Mouse (Mus musculus) embryonic facial prominence, embryonic 14.5 days (tissue): ENCODE results near the gene 4931440F15Rik. TPM values are rescaled to one million over a fixed set of nuclear protein-coding genes. Genes with fewer than 3 reads are reported as not detected.
A peak's percentile ranks its signal among the peaks of the same experiment; 100 is the strongest.

Experiments
- ATAC-seq: fragments of 200-750 bp; cut with Nextera tagmentation; 2 replicates; pipeline ENCODE4 v1.8.0; 2017; ENCODE audit warnings: low read depth, moderate number of reproducible peaks, moderate TSS enrichment
- DNase-seq: peaks from one replicate; pipeline ENCODE4 v3.0.0-alpha.2; 2015; ENCODE audit warnings: low spot score
- H3K27ac ChIP-seq: fragments of 300-500 bp; sonication (generic); replicated peaks from 2 replicates; pipeline ENCODE4 v1.5.1; 2014; ENCODE audit warnings: low read depth, mild to moderate bottlenecking, low read length, moderate library complexity
- H3K27me3 ChIP-seq: fragments of 300-500 bp; sonication (generic); replicated peaks from 2 replicates; pipeline ENCODE4 v1.6.1; 2014; ENCODE audit warnings: low read length; ENCODE audit not compliant: control insufficient read depth, insufficient read depth
- H3K36me3 ChIP-seq: fragments of 300-500 bp; sonication (generic); 2 replicates; pipeline ENCODE4 v1.6.1; 2014; ENCODE audit warnings: low read length, mixed read lengths; ENCODE audit not compliant: control insufficient read depth, insufficient read depth
- H3K4me1 ChIP-seq: fragments of 300-500 bp; sonication (generic); 2 replicates; pipeline ENCODE4 v1.6.1; 2014; ENCODE audit warnings: antibody characterized with exemption, low read length; ENCODE audit not compliant: control insufficient read depth, insufficient read depth
- H3K4me2 ChIP-seq: fragments of 300-500 bp; sonication (generic); 2 replicates; pipeline ENCODE4 v1.6.1; 2014; ENCODE audit warnings: low read depth, mild to moderate bottlenecking, low read length, moderate library complexity, mixed read lengths
- H3K4me3 ChIP-seq: fragments of 300-500 bp; sonication (generic); 2 replicates; pipeline ENCODE4 v1.5.1; 2014; ENCODE audit warnings: low read depth, mild to moderate bottlenecking, low read length
- H3K9ac ChIP-seq: fragments of 300-500 bp; sonication (generic); 2 replicates; pipeline ENCODE4 v1.6.1; 2014; ENCODE audit warnings: low read depth, mild to moderate bottlenecking, low read length, moderate library complexity, mixed read lengths
- H3K9me3 ChIP-seq: fragments of 300-500 bp; sonication (generic); 2 replicates; pipeline ENCODE4 v1.6.1; 2016; ENCODE audit warnings: low read length; ENCODE audit not compliant: control insufficient read depth
- WGBS: fragments of 180-500 bp; shearing (Covaris S2); extraction: QIAGEN DNeasy Blood & Tissue Kit; methylation state at CpG from one replicate; pipeline ENCODE4 v1.1.7; 2014; 5-methylcytosine and 5-hydroxymethylcytosine counted together
- polyA plus RNA-seq: library from polyadenylated mRNA; unstranded; fragments of >200 nt; fragmentation: Nextera tagmentation; extraction: Ambion mirVana; gene quantifications from 2 replicates; pipeline ENCODE4 v1.2.1, GENCODE M21; 2014

Gene 4931440F15Rik
- polyA plus RNA-seq, 1 experiment from 2014 or later, result 0.39 TPM

GRCm38 (mm10) chr11:29808981-29809589 is 16.4 kb downstream of the 4931440F15Rik start:
- H3K27ac ChIP-seq, result peak overlapping the region; percentile 44
- 78% methylated on average over 7 of the region's 7 CpGs for WGBS
- no peak for DNase-seq
- H3K4me1 ChIP-seq, result no peaks in the 10 kb centered on the region
- H3K36me3 ChIP-seq, result no peaks in the 10 kb centered on the region
- H3K9ac ChIP-seq, result no peak overlapping the region
- no peaks in the 10 kb centered on the region for H3K27me3 ChIP-seq
- no peak overlapping the region for H3K4me3 ChIP-seq
- no peaks in the 10 kb centered on the region for H3K9me3 ChIP-seq
- no peak overlapping the region for H3K4me2 ChIP-seq
- 0 out of 2 replicates have a peak, but pooled peaks have one; percentile 2 for ATAC-seq

GRCm38 (mm10) chr11:29808173-29808980 is 17.1 kb downstream of the 4931440F15Rik start:
- no peak overlapping the region for H3K9ac ChIP-seq
- no peaks in the 10 kb centered on the region for H3K4me1 ChIP-seq
- peak; percentile 88 for ATAC-seq
- DNase-seq, result peak; percentile 75
- H3K27ac ChIP-seq, result peak overlapping the region; percentile 44; the same call in 1 of the 2 replicates
- WGBS, result 55% methylated on average over 9 of the region's 9 CpGs
- H3K4me2 ChIP-seq, result no peak overlapping the region
- H3K9me3 ChIP-seq, result no peaks in the 10 kb centered on the region
- no peak overlapping the region for H3K4me3 ChIP-seq
- no peaks in the 10 kb centered on the region for H3K27me3 ChIP-seq
- no peaks in the 10 kb centered on the region for H3K36me3 ChIP-seq

GRCm38 (mm10) chr11:29807325-29807724 is 18.1 kb downstream of the 4931440F15Rik start:
- no peak for ATAC-seq
- Histone ChIP-seq H3K9ac (no peak overlapping the region), H3K9me3 (no peaks in the 10 kb centered on the region), H3K27me3 (no peaks in the 10 kb centered on the region), H3K4me2 (no peak overlapping the region), H3K4me1 (no peaks in the 10 kb centered on the region), H3K4me3 (no peak overlapping the region), H3K27ac (no peak overlapping the region), H3K36me3 (no peaks in the 10 kb centered on the region)
- DNase-seq, result no peak
- WGBS, result 83% methylated on average over 5 of the region's 5 CpGs

GRCm38 (mm10) chr11:29801432-29802427 is 23.7 kb downstream of the 4931440F15Rik start:
- 89% methylated on average over 2 of the region's 2 CpGs for WGBS
- no peaks in the 10 kb centered on the region for H3K4me1 ChIP-seq
- H3K27ac ChIP-seq, result no peak overlapping the region
- ATAC-seq, result no peak
- no peak overlapping the region for H3K9ac ChIP-seq
- no peak overlapping the region for H3K4me2 ChIP-seq
- H3K27me3 ChIP-seq, result no peaks in the 10 kb centered on the region
- DNase-seq, result no peak
- H3K4me3 ChIP-seq, result no peak overlapping the region
- H3K36me3 ChIP-seq, result no peaks in the 10 kb centered on the region
- no peaks in the 10 kb centered on the region for H3K9me3 ChIP-seq

GRCm38 (mm10) chr11:29799839-29800238 is 25.6 kb downstream of the 4931440F15Rik start:
- ATAC-seq (no peak), DNase-seq (no peak)
- Histone ChIP-seq H3K36me3 (no peaks in the 10 kb centered on the region), H3K9ac (no peak overlapping the region), H3K4me2 (no peak overlapping the region), H3K9me3 (no peaks in the 10 kb centered on the region), H3K4me3 (no peak overlapping the region), H3K4me1 (no peaks in the 10 kb centered on the region), H3K27ac (no peak overlapping the region), H3K27me3 (no peaks in the 10 kb centered on the region)
- WGBS, result 68% methylated on average over 1 of the region's 1 CpGs

- no peak for ATAC-seq
- no peak overlapping the region for H3K4me3 ChIP-seq
- no peaks in the 10 kb centered on the region for H3K9me3 ChIP-seq
- H3K36me3 ChIP-seq, result no peaks in the 10 kb centered on the region
- 87% methylated on average over 6 of the region's 6 CpGs for WGBS
- H3K4me1 ChIP-seq, result no peaks in the 10 kb centered on the region
- DNase-seq, result no peak
- H3K27me3 ChIP-seq, result no peaks in the 10 kb centered on the region
- no peak overlapping the region for H3K4me2 ChIP-seq
- H3K9ac ChIP-seq, result no peak overlapping the region
- no peak overlapping the region for H3K27ac ChIP-seq
These were observed 30.4 kb downstream of the 4931440F15Rik start for GRCm38 (mm10) chr11:29795106-29795505.

GRCm38 (mm10) chr11:29794475-29794874 is 31.0 kb downstream of the 4931440F15Rik start:
- H3K27me3 ChIP-seq, result no peaks in the 10 kb centered on the region
- no peak overlapping the region for H3K9ac ChIP-seq
- H3K27ac ChIP-seq, result no peak overlapping the region
- H3K4me1 ChIP-seq, result no peaks in the 10 kb centered on the region
- no peak overlapping the region for H3K4me3 ChIP-seq
- H3K9me3 ChIP-seq, result no peaks in the 10 kb centered on the region
- H3K36me3 ChIP-seq, result no peaks in the 10 kb centered on the region
- DNase-seq (peak; percentile 38), ATAC-seq (peak; percentile 30; the same call in 1 of the 2 replicates)
- 34% methylated on average over 2 of the region's 2 CpGs for whole genome bisulfite sequencing
- no peak overlapping the region for H3K4me2 ChIP-seq

GRCm38 (mm10) chr11:29790796-29791195 is 34.7 kb downstream of the 4931440F15Rik start:
- DNase-seq (no peak), ATAC-seq (no peak)
- Histone ChIP-seq H3K9ac (no peak overlapping the region), H3K9me3 (no peaks in the 10 kb centered on the region), H3K27ac (no peak overlapping the region), H3K36me3 (no peaks in the 10 kb centered on the region), H3K4me1 (no peaks in the 10 kb centered on the region), H3K4me2 (no peak overlapping the region), H3K4me3 (no peak overlapping the region), H3K27me3 (no peaks in the 10 kb centered on the region)
- 72% methylated on average over 2 of the region's 2 CpGs for WGBS
